Mouse (Mus musculus) ovary, adult 18-20 months (tissue): ENCODE results near the gene Shc3.

Source experiments
- DNase-seq: peaks from one replicate; pipeline ENCODE4 v3.0.0; 2022; ENCODE audit warnings: low spot score, mixed read lengths

The Shc3 gene

DNA sequence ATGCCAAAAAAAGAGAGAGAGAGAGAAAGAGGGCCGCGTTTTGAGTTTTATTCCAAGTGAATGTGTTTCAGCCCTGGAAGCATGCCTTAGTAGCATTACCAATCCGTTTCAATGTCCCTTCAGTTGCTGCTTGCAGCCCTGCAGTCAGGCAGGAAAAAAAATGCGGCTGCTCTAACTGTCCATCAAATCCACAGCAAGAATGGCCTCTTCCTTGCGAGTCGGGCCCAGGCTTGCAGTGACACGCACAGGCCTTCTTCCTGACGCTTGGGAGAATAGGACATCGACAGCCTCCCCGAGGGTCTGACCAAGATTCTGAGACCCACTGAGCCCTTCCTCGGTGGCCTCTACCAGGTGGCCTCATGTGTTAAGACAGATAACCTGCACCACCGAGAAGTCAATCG, 718 bp downstream of the Shc3 start:
- DNase-seq: no peak

DNA sequence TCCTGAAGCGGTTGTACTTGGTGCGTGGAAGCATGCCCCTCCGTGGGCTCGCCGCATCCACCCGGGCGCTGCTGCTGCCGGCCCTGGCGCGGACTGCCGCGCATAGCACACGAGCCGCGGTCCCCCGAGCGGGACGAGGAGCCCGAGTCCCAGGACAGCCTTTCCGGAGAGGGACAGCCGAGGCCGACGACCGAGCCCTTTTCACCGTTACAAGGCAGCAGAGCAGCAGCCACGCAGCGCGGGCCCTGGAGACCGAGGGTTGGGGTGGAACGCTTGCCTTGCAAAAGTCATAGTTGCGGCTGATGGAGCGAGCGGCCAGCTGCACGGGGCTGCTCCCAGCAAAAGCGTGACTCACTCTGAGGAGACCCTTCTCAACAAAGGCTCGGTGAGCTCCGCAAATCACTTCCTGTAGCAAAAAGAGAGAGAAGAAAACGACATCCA, 1.8 kb downstream of the Shc3 start:
- DNase-seq: no peak

DNA sequence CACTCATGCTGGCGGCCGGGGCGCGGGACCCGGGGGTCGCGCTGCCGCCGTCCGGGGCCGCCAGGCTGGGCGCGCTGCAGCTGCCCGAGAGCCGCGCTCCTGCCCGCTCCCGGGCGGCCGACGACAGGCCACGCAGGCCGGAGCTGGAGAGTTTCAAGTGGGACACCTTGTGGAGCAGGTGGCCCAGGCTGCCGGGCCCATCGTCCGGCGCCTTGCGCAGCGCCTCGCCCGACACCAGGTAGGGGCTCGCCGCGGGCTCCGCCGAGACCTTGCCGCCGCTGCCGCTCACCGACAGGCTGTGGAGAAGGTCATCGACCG, 2.2 kb downstream of the Shc3 start:
- DNase-seq: no peak

DNA sequence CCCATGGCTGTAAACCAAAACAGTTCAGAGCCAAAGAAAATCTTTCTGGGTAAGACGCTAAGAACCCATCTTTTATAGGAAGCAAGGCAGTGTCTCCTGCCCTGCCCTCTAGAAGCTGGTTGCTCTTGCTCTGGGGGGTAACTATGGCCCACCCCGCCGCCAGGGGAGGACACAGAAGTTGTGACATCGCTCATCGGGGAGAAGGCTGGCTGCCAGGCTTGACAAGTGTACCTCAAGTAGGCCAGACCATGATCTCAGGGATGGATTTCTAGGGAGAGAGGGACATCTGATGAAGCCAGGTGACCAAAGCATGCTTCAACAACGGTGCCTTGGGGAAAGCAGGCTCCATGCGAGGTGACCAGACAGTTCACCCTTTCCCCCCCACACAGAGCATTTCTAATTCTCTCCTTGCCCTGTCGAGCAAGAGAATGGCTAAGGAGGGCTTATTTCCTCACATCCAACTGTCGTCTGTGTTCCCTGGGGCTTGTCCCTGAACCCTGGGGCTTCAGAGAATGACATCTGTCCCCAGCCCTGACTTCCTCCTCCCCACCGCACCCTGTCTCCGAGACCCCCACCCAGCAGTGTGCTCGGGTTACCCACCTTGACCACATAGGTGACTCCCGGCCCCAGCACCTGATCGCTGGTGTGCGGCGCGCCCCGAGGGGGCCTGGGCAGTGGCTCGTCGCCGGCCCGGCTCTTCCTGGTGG, 2.7 kb downstream of the Shc3 start:
- DNase-seq: no peak

DNA sequence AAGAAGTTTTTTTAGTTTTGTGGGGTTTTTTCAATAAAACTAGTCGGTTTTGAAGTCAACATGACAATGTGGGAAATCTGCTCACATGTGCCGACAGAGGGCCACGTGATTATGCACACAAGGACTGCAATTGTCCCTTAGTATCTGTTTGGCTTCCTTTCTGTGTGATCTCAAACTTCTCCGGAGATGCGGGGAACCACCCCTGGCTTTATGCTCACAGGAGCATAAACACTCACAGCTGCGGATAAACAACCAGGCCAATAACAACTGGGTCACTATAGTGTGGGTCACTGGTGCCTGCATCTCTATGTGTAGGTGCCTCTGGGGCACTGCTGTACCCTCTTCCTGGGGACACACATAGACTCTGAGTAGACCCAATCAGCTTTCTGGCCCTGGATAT, 4.5 kb downstream of the Shc3 start:
- no peak for DNase-seq

DNA sequence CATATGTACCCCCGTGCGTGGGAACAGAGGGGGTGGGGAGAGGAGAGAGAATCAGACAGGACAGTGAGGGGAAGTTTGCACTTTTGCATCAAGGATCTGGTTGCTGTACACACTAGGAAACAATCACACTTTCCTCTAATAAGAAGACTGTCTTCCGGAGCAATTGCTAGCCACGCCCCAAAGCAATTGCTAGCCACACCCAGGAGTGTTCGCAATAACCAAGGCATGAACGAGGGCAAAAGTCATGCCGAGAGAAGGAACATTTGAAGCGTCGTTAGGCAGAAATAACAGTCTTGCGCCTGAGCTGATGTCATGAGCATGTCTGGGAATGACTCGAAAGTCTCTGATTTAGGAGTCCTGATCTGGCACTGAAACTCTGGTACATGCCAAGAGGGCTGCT, 15.9 kb downstream of the Shc3 start:
- DNase-seq: no peak

DNA sequence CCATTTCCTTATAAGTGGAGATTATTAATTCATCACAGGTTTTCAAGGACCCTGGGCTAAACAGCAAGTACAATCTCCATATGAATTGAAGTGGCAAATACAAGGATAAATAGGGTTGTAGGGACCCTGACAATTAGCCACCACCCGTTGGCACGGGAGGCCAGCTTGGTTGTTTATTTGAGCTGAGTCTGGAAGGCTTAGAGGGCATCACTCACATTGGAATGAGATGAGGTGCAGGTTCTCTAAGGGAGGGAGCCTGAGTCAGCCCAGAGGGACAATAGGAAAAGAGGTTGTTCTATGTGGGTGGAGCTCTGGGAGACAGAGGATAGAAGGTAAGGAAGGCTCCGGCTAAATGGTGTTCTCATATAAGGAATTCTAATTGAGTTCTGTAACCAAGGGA, 17.0 kb downstream of the Shc3 start:
- DNase-seq: no peak

DNA sequence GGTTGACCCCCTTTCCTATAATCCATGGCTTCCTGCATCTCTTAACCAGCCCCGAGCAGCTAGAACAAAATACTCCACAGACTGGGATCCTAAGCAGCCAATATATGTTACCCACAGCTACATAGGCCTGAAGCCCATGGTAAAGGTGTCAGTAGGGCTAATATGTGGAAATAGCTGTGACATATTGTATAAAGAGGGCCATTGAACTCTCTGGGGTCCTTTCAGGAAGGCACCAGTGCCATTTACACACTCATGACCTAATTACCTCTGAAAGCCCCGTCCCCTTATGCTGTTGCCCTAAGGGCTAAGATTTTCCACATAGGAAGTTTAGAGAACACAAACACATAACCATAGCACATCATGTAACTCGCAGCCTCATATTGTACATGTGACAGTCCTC, 17.4 kb downstream of the Shc3 start:
- no peak for DNase-seq

DNA sequence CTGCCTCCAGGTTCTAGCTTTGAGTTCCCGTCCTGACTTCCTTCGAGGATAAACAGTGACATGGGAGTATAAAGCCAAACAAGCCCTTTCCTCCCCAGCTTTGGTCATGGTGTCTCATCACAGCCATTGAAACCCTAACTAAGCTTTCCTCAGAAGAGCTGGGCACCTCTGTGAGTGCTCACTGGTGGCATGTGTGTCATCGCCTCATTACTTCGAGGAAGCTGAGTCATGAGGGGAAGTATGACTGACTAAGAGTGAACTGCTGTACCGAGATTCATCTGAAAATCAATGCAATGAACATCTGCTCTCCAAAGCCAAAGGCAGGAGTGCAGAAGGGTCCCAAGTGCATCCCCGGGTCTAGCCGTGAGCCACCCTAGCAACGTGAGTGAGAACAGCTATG, 29.4 kb downstream of the Shc3 start:
- no peak for DNase-seq

DNA sequence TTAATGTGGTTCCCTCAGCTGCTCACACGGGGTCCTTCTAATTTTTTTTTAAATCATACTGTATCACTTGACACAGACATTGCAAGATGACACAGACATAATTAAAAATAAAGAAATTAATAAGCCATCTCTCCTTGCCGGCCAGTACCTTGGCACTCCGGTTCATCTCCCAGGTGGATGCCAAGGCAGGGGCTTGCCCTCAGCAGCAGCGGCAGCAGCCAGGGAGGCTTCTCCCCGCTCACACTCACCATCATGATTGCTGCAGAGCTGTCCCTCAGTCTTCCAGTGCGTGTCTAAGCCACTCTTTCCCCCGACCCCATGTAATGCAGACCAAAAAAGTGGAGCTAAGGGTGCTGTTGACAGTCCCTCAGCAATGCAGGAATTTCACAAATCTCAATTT, 33.9 kb downstream of the Shc3 start:
- DNase-seq: no peak

DNA sequence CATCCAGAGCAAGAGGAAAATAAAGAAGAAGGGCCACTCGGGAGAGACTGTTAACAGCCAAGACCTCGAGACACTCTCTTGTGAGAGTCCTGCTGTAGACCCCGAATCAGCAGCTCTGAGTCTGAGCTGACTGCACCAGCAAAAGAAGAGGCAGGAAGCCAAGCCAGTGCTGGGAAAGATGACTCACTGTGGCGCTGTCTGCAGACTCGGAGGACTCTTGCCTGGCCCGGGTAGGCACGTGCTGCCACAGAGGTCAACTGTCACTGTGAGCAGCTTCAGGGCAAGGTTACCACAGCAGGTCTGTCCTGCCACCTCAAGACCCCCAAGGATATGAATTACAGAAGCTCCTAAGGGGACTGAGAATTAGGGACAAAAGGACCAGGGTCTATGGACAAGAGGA, 42.7 kb downstream of the Shc3 start:
- peak; percentile 44 for DNase-seq

DNA sequence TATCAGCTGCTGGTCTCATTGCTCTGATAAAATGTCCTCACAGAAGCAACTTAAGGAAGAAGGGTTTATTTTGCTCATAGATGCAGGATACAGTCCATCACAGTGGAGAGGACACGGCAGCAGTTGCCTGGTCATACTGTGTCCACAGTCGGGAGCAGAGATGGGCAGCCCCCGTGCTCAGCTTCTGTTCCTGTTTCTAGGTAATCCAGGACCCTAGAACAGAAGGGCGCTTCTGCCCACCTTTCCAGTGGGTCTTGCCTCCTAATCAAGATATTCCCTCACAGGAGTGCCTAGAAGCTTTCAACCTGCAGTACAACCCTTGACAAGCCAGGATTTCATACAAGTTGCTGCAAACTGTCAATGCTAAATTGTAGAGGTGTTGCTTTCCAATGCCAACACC, 44.9 kb downstream of the Shc3 start:
- DNase-seq: no peak

DNA sequence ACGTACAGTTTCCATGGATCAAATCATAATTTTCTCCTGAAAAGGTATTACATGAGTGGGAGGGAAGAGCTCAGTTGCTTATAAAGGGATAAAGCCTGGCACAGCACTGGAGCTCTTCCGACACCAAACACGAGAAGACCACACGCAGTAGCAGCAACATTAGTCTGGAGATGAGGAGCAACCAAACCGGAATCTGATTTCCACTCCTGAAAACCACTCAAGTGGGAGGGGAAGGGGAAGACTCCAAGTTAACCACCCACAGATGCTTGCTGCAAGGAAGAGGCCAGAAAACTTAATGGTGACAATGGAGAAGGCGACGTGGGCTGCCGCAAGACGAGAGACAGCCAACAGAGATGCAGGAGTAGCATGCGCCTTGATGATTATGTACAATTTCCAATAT, 45.9 kb downstream of the Shc3 start:
- no peak for DNase-seq

DNA sequence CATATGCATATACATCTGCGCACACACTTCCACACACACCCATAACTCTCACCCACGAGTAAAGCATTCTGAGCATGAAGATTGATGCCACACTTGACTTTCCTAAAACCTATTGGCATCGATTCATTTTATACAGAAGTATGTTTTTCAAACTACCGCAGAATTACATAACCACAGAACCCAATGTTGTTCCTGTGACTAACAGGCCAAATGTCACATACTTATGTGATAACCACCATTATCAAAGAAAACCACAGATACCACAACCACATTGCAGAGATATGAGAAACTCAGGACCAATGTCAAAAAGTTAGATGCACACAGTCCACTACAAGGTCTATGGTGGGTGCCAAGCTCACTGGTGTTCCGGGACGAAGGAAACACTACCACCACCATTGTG, 50.3 kb downstream of the Shc3 start:
- DNase-seq: no peak

DNA sequence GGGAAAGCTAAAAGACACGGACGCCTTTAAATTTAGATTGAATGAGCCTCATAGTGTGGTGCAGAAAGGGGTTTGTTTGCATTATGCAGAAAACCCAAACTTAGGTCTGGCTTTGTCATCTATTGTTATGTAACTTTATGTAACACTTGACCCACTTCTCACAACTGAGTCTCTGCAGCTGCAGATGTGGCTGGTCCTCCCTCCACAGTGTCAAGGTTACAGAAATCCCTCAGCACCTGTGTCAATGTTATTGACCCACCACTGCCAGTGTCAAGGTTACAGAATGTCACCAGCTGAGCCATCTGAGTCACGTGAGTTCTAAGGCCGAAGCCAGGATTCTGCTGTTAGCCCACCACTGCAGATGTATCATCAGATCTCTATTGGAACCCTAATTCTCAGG, 51.3 kb downstream of the Shc3 start:
- DNase-seq: no peak

DNA sequence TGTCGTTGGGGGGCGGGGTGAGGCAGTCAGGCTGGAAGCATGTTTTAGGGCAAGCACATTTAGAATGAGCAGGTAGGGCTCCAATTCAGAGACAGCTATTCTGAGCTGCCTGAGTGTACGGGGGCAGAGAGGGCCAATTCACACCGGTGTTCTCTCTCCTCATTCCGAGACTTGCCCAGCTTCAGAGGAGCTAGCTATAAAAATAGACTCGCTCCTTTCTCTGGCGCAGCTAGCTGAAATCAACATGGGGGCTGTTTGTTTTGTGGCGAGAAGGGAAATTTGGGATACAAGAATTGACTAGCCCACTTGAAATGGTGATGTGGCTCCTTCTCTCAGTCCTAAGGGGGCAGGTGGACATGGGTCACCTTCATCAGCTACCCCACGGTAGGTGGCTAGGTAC, 60.4 kb downstream of the Shc3 start:
- DNase-seq: no peak

DNA sequence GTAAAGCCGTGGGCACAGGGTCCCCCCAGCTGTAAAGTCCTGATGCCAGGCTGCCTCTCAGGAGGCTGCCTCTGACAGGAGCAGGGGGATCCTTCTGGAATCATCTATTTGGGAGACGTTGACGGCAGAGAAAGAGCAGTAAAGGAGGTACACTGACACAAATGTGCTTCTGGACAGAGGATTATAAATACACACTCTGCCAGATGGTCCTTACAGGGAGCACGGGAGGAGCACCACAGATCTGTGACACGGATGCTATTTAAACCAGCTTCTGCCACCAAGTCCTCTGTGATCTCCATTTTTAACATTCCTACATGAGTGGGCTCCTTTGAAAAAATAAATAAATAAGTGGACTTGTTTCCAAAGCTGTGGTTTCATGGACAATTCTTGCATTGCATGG, 63.5 kb downstream of the Shc3 start:
- no peak for DNase-seq

DNA sequence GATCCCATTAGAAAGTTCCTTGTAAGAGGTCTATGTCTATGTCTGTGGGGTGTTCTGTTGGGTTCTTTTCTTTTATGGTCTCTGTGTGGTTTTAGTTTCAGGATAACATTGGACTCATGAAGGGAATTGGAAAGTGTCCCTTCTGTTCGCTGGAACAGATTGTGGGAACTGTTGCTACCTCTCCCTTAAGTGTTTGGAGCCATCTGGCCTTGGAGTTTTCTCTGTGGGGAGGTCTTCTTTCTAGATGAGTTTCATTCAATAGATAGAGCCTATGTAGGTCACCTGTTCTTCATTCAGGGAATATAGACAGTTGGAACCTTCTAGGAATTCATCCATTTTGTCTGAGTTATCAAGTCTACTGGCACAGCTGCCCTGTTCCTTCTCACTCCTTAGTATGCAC, 69.5 kb downstream of the Shc3 start:
- no peak for DNase-seq

DNA sequence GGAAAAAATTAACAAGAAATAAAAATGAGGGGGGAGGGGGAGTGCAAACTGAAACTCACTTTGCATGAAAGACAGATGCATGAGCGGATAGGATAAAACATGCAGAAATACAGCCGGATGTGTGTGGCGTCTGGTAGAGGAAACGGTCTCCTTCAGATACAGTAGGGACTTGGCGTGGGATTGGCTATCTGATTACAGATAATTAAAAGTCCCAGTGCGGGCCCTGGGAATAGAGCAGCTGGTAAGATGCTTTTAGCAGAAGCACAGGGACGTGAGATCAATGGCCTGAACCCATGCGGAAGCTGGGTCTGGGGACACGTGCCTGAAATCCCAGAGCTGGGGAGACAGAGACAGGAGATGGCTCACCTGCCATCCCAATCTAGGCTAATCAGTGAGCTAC, 75.5 kb downstream of the Shc3 start:
- DNase-seq: no peak

DNA sequence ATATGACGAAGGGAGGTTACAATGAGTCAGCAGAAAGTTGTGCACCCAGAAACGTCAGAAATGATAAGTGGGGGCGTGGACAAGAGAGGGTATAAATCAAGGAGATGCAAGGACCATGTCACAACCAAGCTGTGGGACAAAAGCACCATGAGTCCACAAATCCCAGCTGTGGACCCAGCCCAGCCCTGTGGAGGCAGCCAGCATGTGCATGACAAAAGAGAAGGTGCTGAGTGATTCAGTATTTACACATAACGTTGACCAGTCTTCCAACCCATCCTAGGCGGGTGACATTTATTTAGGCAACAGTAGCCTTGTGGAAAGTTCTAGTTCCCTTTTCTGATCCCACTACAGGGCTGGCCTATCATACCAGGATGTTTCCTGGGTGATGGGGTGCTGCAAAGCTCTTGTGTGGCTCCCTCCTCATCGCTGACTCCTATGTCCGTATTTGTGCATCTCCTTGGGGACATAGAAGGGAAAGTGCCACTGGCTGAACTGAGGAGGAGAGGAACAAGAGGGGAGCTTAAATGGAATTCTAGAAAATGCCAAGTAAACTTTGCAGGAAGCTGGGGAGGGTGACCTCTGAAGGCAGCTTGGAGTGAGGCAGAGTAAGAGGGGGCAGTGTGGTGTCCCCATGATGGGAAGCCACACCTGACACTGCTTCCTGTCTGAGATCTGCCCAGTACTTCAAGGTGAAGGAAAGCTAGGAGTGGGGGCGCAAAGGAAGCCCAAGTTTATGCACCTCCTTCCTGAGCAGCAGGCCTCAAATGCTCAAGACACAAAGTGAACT, 77.4 kb downstream of the Shc3 start:
- no peak for DNase-seq

DNA sequence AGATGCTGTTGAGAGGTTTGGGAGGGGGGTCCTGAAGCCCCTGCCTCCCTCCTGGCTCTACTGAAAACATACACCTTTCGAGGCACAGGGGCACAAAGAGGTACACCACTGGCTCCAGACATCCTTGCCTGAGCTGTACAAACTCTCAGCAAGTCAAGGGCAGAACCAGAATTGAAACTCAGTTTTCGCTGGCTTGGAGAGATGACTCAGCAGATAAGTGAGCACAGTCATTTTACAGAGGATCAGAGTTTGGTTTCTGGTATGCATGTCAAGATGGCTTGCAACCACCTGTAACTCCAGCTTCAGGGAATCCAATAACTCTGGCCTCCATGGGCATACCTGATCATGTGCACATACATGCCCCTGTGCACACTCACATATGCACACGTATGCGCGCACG, 79.0 kb downstream of the Shc3 start:
- no peak for DNase-seq

DNA sequence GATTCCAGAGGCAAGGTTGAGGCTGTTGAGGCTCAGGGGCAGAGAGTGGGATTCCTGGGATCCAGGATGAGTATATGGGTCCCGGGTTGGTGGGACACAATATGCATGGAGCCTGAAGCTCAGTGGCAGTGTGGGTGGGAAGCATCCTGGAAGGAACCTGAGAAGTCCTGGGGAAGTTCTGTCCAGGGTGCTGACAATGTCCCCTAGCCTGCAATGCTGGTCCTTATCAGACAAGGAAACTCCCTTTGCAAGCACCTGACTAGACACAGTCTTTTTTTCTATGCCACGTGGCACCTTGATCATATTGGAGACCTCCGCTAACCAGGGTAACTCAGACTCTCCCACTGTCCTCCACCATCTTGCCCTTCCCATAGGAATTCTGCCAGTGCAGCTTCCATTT, 80.3 kb downstream of the Shc3 start:
- no peak for DNase-seq

DNA sequence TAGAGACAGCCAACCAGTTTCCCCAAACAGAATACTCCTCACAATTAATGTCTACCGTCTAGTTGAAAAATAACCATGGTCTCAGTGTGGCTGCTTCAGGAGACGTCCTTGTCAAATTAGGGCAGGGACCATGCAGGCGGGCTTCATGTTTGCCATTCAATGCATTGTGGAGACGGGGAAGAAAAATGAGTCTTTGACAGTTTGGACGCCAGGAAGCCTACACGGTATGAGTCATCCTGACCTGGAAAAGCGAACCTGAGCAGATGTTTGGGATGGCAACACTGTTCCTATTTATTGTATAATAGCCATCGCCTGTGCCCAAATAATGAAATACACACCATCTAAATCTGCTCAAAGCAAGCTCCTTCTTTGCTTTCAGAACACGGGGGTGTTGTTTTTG, 83.9 kb downstream of the Shc3 start:
- no peak for DNase-seq

DNA sequence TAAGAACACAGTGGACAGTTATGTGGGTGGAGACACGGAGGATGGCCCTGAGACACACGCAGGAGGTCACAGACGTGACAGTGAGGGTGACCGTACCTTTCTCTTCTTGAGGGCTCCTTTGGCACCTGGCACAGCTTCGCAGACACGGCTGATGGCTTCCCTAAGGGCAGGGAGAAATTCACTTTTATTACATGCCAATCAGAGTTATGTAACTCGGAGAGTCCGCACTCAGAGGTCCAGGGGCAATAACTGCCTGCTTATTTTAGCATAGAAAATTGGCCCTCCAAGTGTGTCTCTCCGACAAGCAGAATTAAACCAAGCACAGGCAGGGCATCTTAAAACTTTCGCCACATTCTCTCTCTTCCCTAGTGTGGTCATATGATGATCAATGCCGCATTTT, 86.4 kb downstream of the Shc3 start:
- no peak for DNase-seq
